Mouse (Mus musculus) spleen, adult 2 months (tissue): Measurements from ENCODE around the gene Adam17. TPM values are rescaled to one million over a fixed set of nuclear protein-coding genes. Genes with fewer than 3 reads are reported as not detected.

Experiments used
- DNase-seq, 2 experiments: peaks; one replicate each; pipeline versions ENCODE4 v3.0.0 to v3.0.0-alpha.2; 2012 to 2021; ENCODE audit warnings: low spot score in 2 of 2, low read depth in 1 of 2
- H3K27ac ChIP-seq: fragments of 200-500 bp; 2 replicates; pipeline ENCODE4 v1.5.1; 2012; ENCODE audit warnings: low read length, inconsistent platforms; ENCODE audit not compliant: insufficient read depth
- H3K27me3 ChIP-seq: fragments of 200-500 bp; 2 replicates; pipeline ENCODE4 v1.6.1; 2012; ENCODE audit warnings: mild to moderate bottlenecking, moderate library complexity, low read length, inconsistent platforms; ENCODE audit not compliant: control insufficient read depth, insufficient read depth
- H3K36me3 ChIP-seq: fragments of 200-500 bp; 2 replicates; pipeline ENCODE4 v1.6.1; 2012; ENCODE audit warnings: mild to moderate bottlenecking, low read length, inconsistent platforms; ENCODE audit not compliant: control insufficient read depth, insufficient read depth
- H3K4me1 ChIP-seq: fragments of 200-500 bp; 2 replicates; pipeline ENCODE4 v1.6.1; 2011; ENCODE audit warnings: inconsistent platforms; ENCODE audit not compliant: control insufficient read depth, insufficient read depth, insufficient read length
- H3K4me3 ChIP-seq: fragments of 200-500 bp; 2 replicates; pipeline ENCODE4 v1.5.1; 2011; ENCODE audit warnings: mild to moderate bottlenecking, inconsistent platforms; ENCODE audit not compliant: insufficient read depth, insufficient read length; ENCODE audit errors: extremely low read depth
- CTCF ChIP-seq: fragments of 200-500 bp; IDR thresholded peaks from 2 replicates; pipeline ENCODE4 v1.5.1; 2011; ENCODE audit warnings: mild to moderate bottlenecking, inconsistent platforms; ENCODE audit not compliant: insufficient read depth, insufficient read length, insufficient replicate concordance; ENCODE audit errors: extremely low read depth
- POLR2A ChIP-seq: fragments of 200-500 bp; IDR thresholded peaks from 2 replicates; pipeline ENCODE4 v1.6.1; 2011; ENCODE audit warnings: low read depth, low read length, inconsistent platforms
- WGBS: fragments of 180-500 bp; shearing (Covaris S2); methylation state at CpG from one replicate; pipeline ENCODE4 v1.1.7; 2018; 5-methylcytosine and 5-hydroxymethylcytosine counted together
- polyA plus RNA-seq: library from polyadenylated mRNA; depleted of rRNA; stranded (reverse); fragments of >200 nt; gene quantifications from 2 replicates; pipeline ENCODE4 v1.2.3, GENCODE M21; 2012

Adam17 gene
- polyA plus RNA-seq, 1 experiment: 20.3 TPM

DNA sequence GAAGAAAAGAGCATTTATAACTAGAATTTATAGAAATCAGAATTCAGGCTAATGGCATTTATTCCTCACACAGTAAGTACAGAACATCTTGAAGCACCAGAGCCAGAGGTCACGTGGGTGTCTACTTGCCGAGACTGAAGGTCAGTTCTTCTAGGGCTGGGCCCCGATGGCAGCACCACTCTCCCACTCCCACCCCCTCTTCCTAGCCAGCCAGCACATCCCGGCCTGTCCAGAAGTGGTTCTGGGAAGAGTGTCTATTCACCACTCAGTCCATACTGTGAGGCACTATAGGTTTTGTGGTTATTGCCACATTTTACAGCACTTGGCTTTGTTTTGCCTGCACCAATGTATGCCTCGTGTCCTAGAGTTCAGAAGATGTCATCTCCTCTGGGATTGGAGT lies 49.3 kb downstream of the Adam17 start:
- H3K4me3 ChIP-seq: no peak overlapping the region
- H3K27ac ChIP-seq: no peak overlapping the region
- 92% methylated on average over 5 of the region's 5 CpGs for WGBS
- no peaks in the 10 kb centered on the region for H3K4me1 ChIP-seq
- TF ChIP-seq CTCF (no peak), POLR2A (no peak)
- H3K36me3 ChIP-seq: peaks cover 42% of the 10 kb centered on the region
- no peaks in the 10 kb centered on the region for H3K27me3 ChIP-seq
- no peak for DNase-seq

DNA sequence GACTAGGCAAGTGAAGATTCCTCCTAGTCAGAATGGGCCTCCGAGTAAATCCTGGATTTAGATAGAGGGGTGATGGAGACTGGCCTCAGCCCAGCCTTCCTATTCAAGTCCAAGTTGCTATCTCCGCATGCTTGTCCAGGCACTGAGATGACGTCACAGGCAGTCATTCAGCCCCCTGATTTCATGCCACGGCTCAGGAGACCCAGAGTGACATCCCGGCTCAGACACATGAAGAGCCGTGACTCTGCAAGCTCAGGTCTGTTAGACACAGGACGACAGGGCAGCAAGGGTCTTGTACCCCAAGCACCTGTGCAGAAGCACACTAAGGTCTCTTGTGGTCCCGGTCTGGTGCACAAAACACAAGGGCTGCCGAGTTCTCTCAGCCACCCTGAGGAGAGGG lies 50.6 kb downstream of the Adam17 start:
- 92% methylated on average over 9 of the region's 9 CpGs for WGBS
- H3K36me3 ChIP-seq: peaks cover 38% of the 10 kb centered on the region
- TF ChIP-seq POLR2A (no peak), CTCF (no peak)

DNA sequence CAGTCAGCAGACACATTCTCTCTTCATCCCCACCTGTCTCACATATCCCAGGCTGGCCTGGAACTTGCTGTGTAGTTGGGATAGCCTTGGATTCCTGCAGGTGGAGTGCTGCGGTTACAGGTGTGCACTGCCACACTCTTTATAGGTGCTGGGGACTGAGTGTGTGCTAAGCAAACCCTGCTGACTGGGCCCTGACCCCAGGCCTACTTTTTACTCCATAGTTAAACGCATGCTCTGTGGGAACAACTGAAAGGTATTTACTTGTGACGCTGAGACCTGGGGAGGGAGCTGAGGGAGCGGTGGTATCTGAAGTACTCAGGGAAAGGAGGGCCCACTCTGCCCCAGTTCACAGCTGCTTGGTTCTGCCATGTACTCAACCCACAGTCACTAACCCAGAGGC lies 51.1 kb downstream of the Adam17 start:
- Histone ChIP-seq H3K4me3 (no peak overlapping the region), H3K4me1 (no peaks in the 10 kb centered on the region; the same call in 1 of the 2 replicates), H3K27ac (no peak overlapping the region), H3K27me3 (no peaks in the 10 kb centered on the region), H3K36me3 (peaks cover 34% of the 10 kb centered on the region)
- no peak for DNase-seq
- 94% methylated on average over 4 of the region's 4 CpGs for WGBS
- TF ChIP-seq CTCF (no peak), POLR2A (no peak)

More for the DNA sequence above, 50.6 kb downstream of the Adam17 start:
- H3K4me3 ChIP-seq: no peak overlapping the region
- no peak overlapping the region for H3K27ac ChIP-seq
- DNase-seq: no peak
- no peaks in the 10 kb centered on the region for H3K4me1 ChIP-seq
- no peaks in the 10 kb centered on the region for H3K27me3 ChIP-seq

DNA sequence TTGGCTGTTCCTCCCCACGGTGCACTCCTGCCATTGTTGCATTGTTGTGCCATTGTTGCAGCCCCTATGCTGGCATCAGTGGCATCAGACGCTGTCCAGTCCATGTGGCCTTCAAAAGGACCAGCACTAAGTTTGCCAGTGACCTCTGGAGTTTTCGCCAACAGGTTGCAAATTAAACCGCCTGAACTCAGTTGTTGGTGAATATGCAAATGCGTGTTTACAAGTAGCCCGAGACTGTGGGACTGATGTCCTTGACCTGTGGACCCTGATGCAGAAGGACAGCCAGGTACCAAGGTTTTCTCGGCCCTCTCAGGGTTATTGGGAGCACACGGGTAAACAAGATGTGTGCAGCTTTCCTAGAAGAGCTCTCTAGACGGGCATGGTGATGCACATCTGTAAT lies 52.3 kb downstream of the Adam17 start:
- Histone ChIP-seq H3K27ac (no peak overlapping the region), H3K4me1 (no peaks in the 10 kb centered on the region; the same call in 1 of the 2 replicates), H3K27me3 (no peaks in the 10 kb centered on the region), H3K36me3 (peaks cover 31% of the 10 kb centered on the region), H3K4me3 (no peak overlapping the region)
- TF ChIP-seq POLR2A (no peak), CTCF (no peak)
- DNase-seq: no peak
- WGBS: 87% methylated on average over 9 of the region's 9 CpGs

DNA sequence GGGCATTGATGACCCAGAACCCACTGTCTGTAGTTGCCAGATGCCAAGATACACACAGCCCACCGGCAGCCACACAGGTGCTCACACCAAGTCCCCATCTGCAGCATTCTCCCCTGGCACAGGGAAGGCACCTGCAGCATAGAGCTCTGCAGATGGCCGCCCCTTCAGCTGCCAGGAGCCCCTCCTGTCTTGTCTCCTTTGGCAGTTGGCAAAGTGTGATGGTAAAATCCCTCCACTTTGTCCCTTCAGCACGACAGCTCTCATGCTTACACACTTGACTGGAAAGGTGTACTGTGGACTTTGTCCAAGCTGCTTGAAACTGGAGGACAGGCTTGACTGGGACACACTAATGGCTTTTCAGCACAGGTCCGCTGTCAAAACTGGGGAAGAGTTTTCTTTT lies 53.1 kb downstream of the Adam17 start:
- no peaks in the 10 kb centered on the region; the same call in 1 of the 2 replicates for H3K4me1 ChIP-seq
- peaks cover 27% of the 10 kb centered on the region for H3K36me3 ChIP-seq
- 88% methylated on average over 4 of the region's 4 CpGs for WGBS
- TF ChIP-seq CTCF (no peak), POLR2A (no peak)
- no peak overlapping the region for H3K4me3 ChIP-seq
- H3K27me3 ChIP-seq: no peaks in the 10 kb centered on the region
- DNase-seq: no peak
- H3K27ac ChIP-seq: no peak overlapping the region

DNA sequence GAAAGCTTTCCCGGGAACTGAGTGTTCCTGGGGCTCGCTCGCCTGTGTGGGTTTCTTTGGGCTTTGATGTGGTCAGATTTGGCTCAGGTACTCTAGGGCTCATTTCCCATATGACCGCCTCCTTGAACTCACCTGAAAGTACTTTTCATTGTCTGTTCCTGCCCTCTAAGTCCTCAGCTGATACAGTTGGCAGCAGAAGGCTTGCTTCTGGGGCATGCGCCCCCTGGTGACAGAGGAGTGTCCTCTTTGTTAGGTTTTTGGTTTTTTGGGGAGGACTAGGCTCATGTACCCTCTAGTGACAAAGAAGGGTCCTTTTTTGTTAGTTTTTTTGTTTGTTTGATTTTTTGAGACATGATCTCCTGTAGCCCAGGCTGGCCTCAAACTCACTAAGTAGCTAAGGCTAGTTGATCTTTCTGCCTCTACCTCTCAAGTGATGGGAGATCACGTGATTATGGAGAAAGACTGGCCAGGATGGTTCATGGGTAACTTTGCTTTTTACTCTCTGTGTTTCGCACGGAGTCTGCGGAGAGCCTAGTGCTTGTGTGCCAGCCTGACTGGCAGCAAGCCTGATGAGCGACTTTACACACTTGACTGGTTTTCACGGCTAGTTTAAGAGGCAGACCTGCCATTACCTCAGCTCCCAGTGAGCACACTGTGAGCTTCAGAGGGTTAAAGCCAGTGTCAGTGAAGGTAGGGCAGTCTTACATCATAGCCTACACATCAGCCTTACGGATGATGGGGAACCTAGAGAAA lies 55.1 kb downstream of the Adam17 start:
- Histone ChIP-seq H3K4me3 (no peak overlapping the region), H3K27ac (no peak overlapping the region), H3K27me3 (no peaks in the 10 kb centered on the region), H3K4me1 (no peaks in the 10 kb centered on the region; the same call in 1 of the 2 replicates), H3K36me3 (peaks cover 26% of the 10 kb centered on the region)
- DNase-seq: peak; percentile 63 to 81
- TF ChIP-seq POLR2A (no peak), CTCF (peak; percentile 82; the same call in 1 of the 2 replicates)
- 79% methylated on average over 12 of the region's 12 CpGs for WGBS

DNA sequence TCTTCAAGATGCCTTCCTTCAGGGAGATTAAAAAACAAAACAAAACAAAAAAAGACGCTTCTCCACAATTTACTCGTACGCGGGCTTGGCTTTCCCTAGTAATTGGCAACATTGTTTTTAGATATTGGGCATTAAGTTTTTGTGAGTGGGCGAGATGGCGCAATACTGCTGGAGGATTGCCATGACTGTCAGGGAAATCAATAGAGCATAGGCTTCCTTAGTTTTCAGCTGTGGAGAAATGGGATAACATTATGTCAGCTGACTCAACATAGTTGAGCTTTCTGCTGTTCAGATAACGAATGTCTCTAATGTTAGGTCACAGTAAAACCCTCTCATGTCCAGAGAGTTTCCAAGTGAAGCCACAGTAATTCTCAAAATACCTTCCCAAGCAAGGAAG lies 56.6 kb downstream of the Adam17 start:
- H3K27me3 ChIP-seq: no peaks in the 10 kb centered on the region
- no peaks in the 10 kb centered on the region; the same call in 1 of the 2 replicates for H3K4me1 ChIP-seq
- peak overlapping the region; percentile 97; the same call in 1 of the 2 replicates for H3K4me3 ChIP-seq
- H3K27ac ChIP-seq: no peak overlapping the region
- H3K36me3 ChIP-seq: peaks cover 23% of the 10 kb centered on the region
- WGBS: 53% methylated on average over 7 of the region's 7 CpGs
- no peak for DNase-seq
- no peak for TF ChIP-seq CTCF
